ENCODE assay signal across 9 mouse cellular contexts in the genomic region with DNA sequence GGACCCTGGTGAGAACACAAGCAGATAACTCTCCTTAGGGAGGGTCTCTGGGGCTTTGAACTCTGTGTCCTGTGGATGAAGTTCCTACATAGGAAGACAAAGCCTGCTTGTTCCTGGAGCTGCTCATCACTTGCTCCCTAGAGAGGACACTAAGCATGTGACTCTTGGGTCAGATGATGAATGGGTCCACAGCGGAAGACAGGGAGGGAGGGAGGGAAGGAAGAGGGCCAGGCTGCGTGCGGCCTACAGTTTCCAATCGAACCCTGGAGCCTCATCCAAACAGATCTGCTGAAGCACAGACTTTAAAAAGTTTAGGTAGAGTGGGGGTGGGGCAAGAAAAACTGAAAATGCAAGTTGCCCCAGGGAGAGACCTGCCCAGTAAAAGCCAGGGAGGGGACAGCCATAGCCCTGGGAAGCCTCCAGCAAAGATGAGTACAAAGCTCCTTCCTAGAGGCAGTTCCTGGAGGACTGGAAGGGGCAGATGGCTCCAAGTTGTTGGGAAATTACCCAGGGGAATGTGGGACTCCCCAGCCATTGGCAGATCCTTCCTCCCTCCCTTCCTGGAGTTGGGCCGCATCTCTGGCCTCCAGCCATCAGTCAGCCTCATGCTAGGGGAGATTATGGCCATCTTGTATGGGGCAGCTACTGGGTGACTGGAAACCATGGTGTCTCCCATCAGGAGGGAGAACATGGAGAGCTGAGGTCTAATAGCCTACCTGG. TPM values are rescaled to one million over a fixed set of nuclear protein-coding genes. Genes with fewer than 3 reads are reported as not detected.
DNase-seq lines count a peak whose midpoint lies in the region; ATAC-seq and TF ChIP-seq lines count a peak whose summit lies in the region.
"Had no signal": no experiment of that assay in that cellular context is flagged by ENCODE, and none has a peak within 500 bp of the region (broad histone marks: within the 10 kb centered on the region; RNA-seq: fewer than 3 reads in every experiment).

No protein-coding gene starts in this region.

- intact Hi-C loops in left cerebral cortex, adult 2 months (cut with DNase I): no loop called here

- WGBS in midbrain, postnatal 0 days: 90% methylated on average over 5 of the region's 5 CpGs
- WGBS in midbrain, embryonic 10.5 days: 87% methylated on average over 5 of the region's 5 CpGs
- 64% methylated on average over 5 of the region's 5 CpGs for WGBS in embryonic facial prominence, embryonic 14.5 days
- 68% methylated on average over 5 of the region's 5 CpGs for WGBS in kidney, embryonic 16.5 days

- no peak for ATAC-seq in midbrain, postnatal 0 days (ENCODE audit: low FRiP score)
- ATAC-seq in embryonic facial prominence, embryonic 14.5 days (ENCODE audit: low read depth): no peak
- ATAC-seq in kidney, embryonic 16.5 days (ENCODE audit: low FRiP score, low TSS enrichment): no peak

- DNase-seq in midbrain, postnatal 0 days (ENCODE audit: low spot score): peak; percentile 51
- no peak for DNase-seq in midbrain, embryonic 10.5 days (ENCODE audit: low spot score)
- DNase-seq in embryonic facial prominence, embryonic 14.5 days (ENCODE audit: low spot score): peak; percentile 9
- DNase-seq in skeletal muscle tissue, adult 2 months (ENCODE audit: low read depth, low spot score): peak; percentile 70
- no peak for DNase-seq in neural tube, embryonic 10.5 days (ENCODE audit: extremely low spot score, low spot score)
- no peak for DNase-seq in urinary bladder, adult 2 months (ENCODE audit: low spot score)
- DNase-seq in left cerebral cortex, adult 2 months (ENCODE audit: extremely low spot score in 1 of 2, low spot score in 2 of 2): no peak

- H3K36me3 ChIP-seq in midbrain, postnatal 0 days (ENCODE audit: insufficient read depth, low read length): no peaks in the 10 kb centered on the region
- H3K36me3 ChIP-seq in midbrain, embryonic 10.5 days: peaks cover 25% of the 10 kb centered on the region
- H3K36me3 ChIP-seq in embryonic facial prominence, embryonic 14.5 days (ENCODE audit: control insufficient read depth, insufficient read depth, low read length): peaks cover 13% of the 10 kb centered on the region; the same call in 1 of the 2 replicates
- no peaks in the 10 kb centered on the region for H3K36me3 ChIP-seq in kidney, embryonic 16.5 days (ENCODE audit: insufficient read depth, low read length)
- H3K36me3 ChIP-seq: hindbrain, embryonic 15.5 days had no signal

- no peak overlapping the region for H3K9ac ChIP-seq in midbrain, postnatal 0 days (replicated peaks; ENCODE audit: low read length, poor library complexity, severe bottlenecking)
- no peak overlapping the region for H3K9ac ChIP-seq in embryonic facial prominence, embryonic 14.5 days (ENCODE audit: low read depth, low read length)
- H3K9ac ChIP-seq in kidney, embryonic 16.5 days (replicated peaks; ENCODE audit: low read length): no peak overlapping the region

- H3K4me1 ChIP-seq in midbrain, postnatal 0 days (ENCODE audit: insufficient read depth, low read length): peaks cover 5% of the 10 kb centered on the region
- peaks cover 14% of the 10 kb centered on the region for H3K4me1 ChIP-seq in midbrain, embryonic 10.5 days
- H3K4me1 ChIP-seq in embryonic facial prominence, embryonic 14.5 days (ENCODE audit: control insufficient read depth, insufficient read depth, low read length): peaks cover 8% of the 10 kb centered on the region; the same call in 1 of the 2 replicates
- peaks cover 33% of the 10 kb centered on the region for H3K4me1 ChIP-seq in kidney, embryonic 16.5 days (ENCODE audit: insufficient read depth, low read length)

- H3K4me3 ChIP-seq in midbrain, postnatal 0 days (ENCODE audit: low read depth, low read length): no peak overlapping the region
- H3K4me3 ChIP-seq in midbrain, embryonic 10.5 days: no peak overlapping the region
- H3K4me3 ChIP-seq in embryonic facial prominence, embryonic 14.5 days (ENCODE audit: low read depth, low read length): no peak overlapping the region
- H3K4me3 ChIP-seq in kidney, embryonic 16.5 days (ENCODE audit: low read length): no peak overlapping the region
- no peak overlapping the region for H3K4me3 ChIP-seq in left cerebral cortex, adult 2 months

- H3K9me3 ChIP-seq in midbrain, postnatal 0 days (ENCODE audit: low read length): no peaks in the 10 kb centered on the region
- no peaks in the 10 kb centered on the region for H3K9me3 ChIP-seq in midbrain, embryonic 10.5 days (replicated peaks)
- no peaks in the 10 kb centered on the region for H3K9me3 ChIP-seq in embryonic facial prominence, embryonic 14.5 days (ENCODE audit: control insufficient read depth, low read length)
- no peaks in the 10 kb centered on the region for H3K9me3 ChIP-seq in kidney, embryonic 16.5 days (ENCODE audit: low read length)
- H3K9me3 ChIP-seq: hindbrain, embryonic 15.5 days had no signal

- no peak overlapping the region for H3K27ac ChIP-seq in midbrain, postnatal 0 days (ENCODE audit: low read depth, low read length)
- H3K27ac ChIP-seq in midbrain, embryonic 10.5 days (replicated peaks): no peak overlapping the region
- H3K27ac ChIP-seq in embryonic facial prominence, embryonic 14.5 days (replicated peaks; ENCODE audit: low read depth, low read length): no peak overlapping the region
- H3K27ac ChIP-seq in kidney, embryonic 16.5 days (ENCODE audit: low read length): peak overlapping the region; percentile 21; the same call in 1 of the 2 replicates
- no peak overlapping the region for H3K27ac ChIP-seq in left cerebral cortex, adult 2 months
- H3K27ac ChIP-seq: hindbrain, embryonic 15.5 days had no signal

- no peaks in the 10 kb centered on the region for H3K27me3 ChIP-seq in midbrain, postnatal 0 days (ENCODE audit: insufficient read depth, low read length)
- H3K27me3 ChIP-seq in midbrain, embryonic 10.5 days (ENCODE audit: low read depth, poor library complexity, severe bottlenecking): no peaks in the 10 kb centered on the region
- no peaks in the 10 kb centered on the region for H3K27me3 ChIP-seq in embryonic facial prominence, embryonic 14.5 days (replicated peaks; ENCODE audit: control insufficient read depth, insufficient read depth, low read length)
- H3K27me3 ChIP-seq in kidney, embryonic 16.5 days (ENCODE audit: insufficient read depth, low read length): no peaks in the 10 kb centered on the region
- H3K27me3 ChIP-seq: hindbrain, embryonic 15.5 days had no signal

- H3K4me2 ChIP-seq in midbrain, postnatal 0 days (ENCODE audit: low read depth, low read length, poor library complexity, severe bottlenecking): no peak overlapping the region
- no peak overlapping the region for H3K4me2 ChIP-seq in embryonic facial prominence, embryonic 14.5 days (ENCODE audit: low read depth, low read length)
- H3K4me2 ChIP-seq in kidney, embryonic 16.5 days (replicated peaks; ENCODE audit: low read depth, low read length): no peak overlapping the region

- no peak for TF ChIP-seq CTCF in midbrain, postnatal 0 days (IDR thresholded peaks at IDR 0.05)
- no peak for TF ChIP-seq CTCF in left cerebral cortex, adult 2 months (IDR thresholded peaks at IDR 0.05)

RNA-seq across cellular contexts. Expression of gene Scly, which starts 1.7 kb away (rescaled TPM):
- total RNA-seq in midbrain, postnatal 0 days (2014; rRNA removed): 10.6 and 11.3 TPM in 2 replicates
- 10.3 and 10.7 TPM in 2 replicates for polyA plus RNA-seq in midbrain, postnatal 0 days (2015; fragmentation: Nextera tagmentation; extraction: Ambion mirVana)
- polyA plus RNA-seq in midbrain, embryonic 10.5 days (2016; fragmentation: Nextera tagmentation; extraction: Ambion mirVana): 17.3 and 18.6 TPM in 2 replicates
- polyA plus RNA-seq in embryonic facial prominence, embryonic 14.5 days (2014; fragmentation: Nextera tagmentation; extraction: Ambion mirVana): 9.6 and 10.0 TPM in 2 replicates
- polyA plus RNA-seq in kidney, embryonic 16.5 days (2015; fragmentation: Nextera tagmentation; extraction: Ambion mirVana): 29.7 and 33.2 TPM in 2 replicates
- polyA plus RNA-seq in urinary bladder, adult 2 months (2012; rRNA removed): 21.1 and 21.8 TPM in 2 replicates
- 10 to 100 TPM; 18.3 to 20.0 TPM for total RNA-seq in left cerebral cortex, adult 2 months (2021)

RNA-seq across cellular contexts. Expression of gene Espnl, which starts 22.0 kb away (rescaled TPM):
- 0.19 and 0.27 TPM in 2 replicates for total RNA-seq in midbrain, postnatal 0 days (2014; rRNA removed)
- polyA plus RNA-seq in midbrain, postnatal 0 days (2015; fragmentation: Nextera tagmentation; extraction: Ambion mirVana): 0.23 TPM in 2 replicates
- not detected in 2 replicates for polyA plus RNA-seq in midbrain, embryonic 10.5 days (2016; fragmentation: Nextera tagmentation; extraction: Ambion mirVana)
- not detected in 2 replicates for polyA plus RNA-seq in embryonic facial prominence, embryonic 14.5 days (2014; fragmentation: Nextera tagmentation; extraction: Ambion mirVana)
- polyA plus RNA-seq in kidney, embryonic 16.5 days (2015; fragmentation: Nextera tagmentation; extraction: Ambion mirVana): 0.03 and 0.04 TPM in 2 replicates
- polyA plus RNA-seq in urinary bladder, adult 2 months (2012; rRNA removed): 0.03 and 0.04 TPM in 2 replicates
- under 1 TPM; 0.25 to 0.30 TPM for total RNA-seq in left cerebral cortex, adult 2 months (2021)

RNA-seq across cellular contexts. Expression of gene Ube2f, which starts 49.8 kb away (rescaled TPM):
- total RNA-seq in midbrain, postnatal 0 days (2014; rRNA removed): 34.3 and 42.5 TPM in 2 replicates
- polyA plus RNA-seq in midbrain, postnatal 0 days (2015; fragmentation: Nextera tagmentation; extraction: Ambion mirVana): 41.2 and 44.8 TPM in 2 replicates
- polyA plus RNA-seq in midbrain, embryonic 10.5 days (2016; fragmentation: Nextera tagmentation; extraction: Ambion mirVana): 87.8 and 92.1 TPM in 2 replicates
- polyA plus RNA-seq in embryonic facial prominence, embryonic 14.5 days (2014; fragmentation: Nextera tagmentation; extraction: Ambion mirVana): 70.2 and 78.7 TPM in 2 replicates
- 71.7 and 74.9 TPM in 2 replicates for polyA plus RNA-seq in kidney, embryonic 16.5 days (2015; fragmentation: Nextera tagmentation; extraction: Ambion mirVana)
- 54.3 and 68.9 TPM in 2 replicates for polyA plus RNA-seq in urinary bladder, adult 2 months (2012; rRNA removed)
- 10 to 100 TPM; 54.0 to 55.3 TPM for total RNA-seq in left cerebral cortex, adult 2 months (2021)

RNA-seq across cellular contexts. Expression of gene Klhl30, which starts 50.9 kb away (rescaled TPM):
- 0.09 and 0.16 TPM in 2 replicates for total RNA-seq in midbrain, postnatal 0 days (2014; rRNA removed)
- 0.10 TPM in 1 of 2 replicates, not detected in the other for polyA plus RNA-seq in midbrain, postnatal 0 days (2015; fragmentation: Nextera tagmentation; extraction: Ambion mirVana)
- polyA plus RNA-seq in midbrain, embryonic 10.5 days (2016; fragmentation: Nextera tagmentation; extraction: Ambion mirVana): 0.04 and 0.17 TPM in 2 replicates
- 7.0 and 10.0 TPM in 2 replicates for polyA plus RNA-seq in embryonic facial prominence, embryonic 14.5 days (2014; fragmentation: Nextera tagmentation; extraction: Ambion mirVana)
- polyA plus RNA-seq in kidney, embryonic 16.5 days (2015; fragmentation: Nextera tagmentation; extraction: Ambion mirVana): 0.29 and 0.39 TPM in 2 replicates
- 3.4 and 3.8 TPM in 2 replicates for polyA plus RNA-seq in urinary bladder, adult 2 months (2012; rRNA removed)
- total RNA-seq in left cerebral cortex, adult 2 months (2021): under 1 TPM in 1 of 2 experiments, not detected in 1; 0.14 TPM

Comparison
In these comparisons a context has a peak if more than half of its experiments do, and no peak if none do; other contexts are left out.
1. DNase-seq: peak in midbrain, postnatal 0 days (single experiment), embryonic facial prominence, embryonic 14.5 days (single experiment) and skeletal muscle tissue, adult 2 months (single experiment); none in midbrain, embryonic 10.5 days (single experiment), neural tube, embryonic 10.5 days (single experiment), urinary bladder, adult 2 months (single experiment) and left cerebral cortex, adult 2 months (0 of 2).